Mouse (Mus musculus): ENCODE results near the gene Cul4a. TPM values are rescaled to one million over a fixed set of nuclear protein-coding genes. Genes with fewer than 3 reads are reported as not detected.

The Cul4a gene
- polyA plus RNA-seq, 1 experiment from 2014 or later = 98.9 TPM

DNA sequence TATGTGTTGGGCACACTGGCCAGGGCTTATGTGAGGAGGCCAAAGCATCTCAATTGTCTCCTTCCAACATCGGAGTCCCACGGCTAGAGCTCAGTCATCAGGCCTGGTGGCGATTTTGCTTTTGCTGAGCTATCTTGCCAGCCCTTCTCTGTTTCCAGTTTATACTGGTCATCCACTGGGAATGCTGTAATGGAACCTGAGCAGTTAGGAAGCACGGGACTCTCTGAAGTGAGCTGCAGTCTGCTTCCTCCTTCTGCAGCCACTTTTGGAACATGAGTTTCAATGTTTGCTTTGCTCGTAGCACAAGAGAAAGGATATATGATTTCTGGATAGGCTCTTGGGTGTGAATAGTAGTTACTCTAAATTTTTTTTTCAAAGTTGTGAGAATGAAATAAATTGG is 58.9 kb downstream of the Cul4a start:
- no peak for TF ChIP-seq CTCF (IDR thresholded peaks at IDR 0.05; ENCODE audit: low read depth)
- 80% methylated on average over 5 of the region's 5 CpGs for WGBS
- ATAC-seq (ENCODE audit: insufficient read depth) = no peak

DNA sequence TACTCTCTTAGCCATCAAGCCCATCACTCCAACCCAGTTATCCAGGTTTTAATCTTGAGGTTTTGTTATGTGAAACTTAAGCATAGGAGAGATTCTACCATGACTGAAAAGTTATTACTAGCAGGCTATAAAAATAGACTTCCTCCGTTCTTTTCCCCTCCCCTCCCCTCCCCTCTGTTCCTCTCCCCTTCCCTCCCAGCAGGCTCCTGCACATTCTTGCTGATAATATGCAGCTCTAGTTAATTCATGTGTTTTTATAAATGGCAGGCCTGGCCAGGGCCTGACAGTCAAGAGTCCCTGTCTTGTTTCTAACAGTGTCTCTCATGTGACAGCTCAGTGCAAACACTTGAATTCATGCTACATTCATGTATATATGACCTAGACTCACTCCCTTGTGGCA is 65.1 kb downstream of the Cul4a start:
- no peaks in the 10 kb centered on the region for H3K9me3 ChIP-seq (ENCODE audit: low read depth, low read length)
- ATAC-seq (ENCODE audit: insufficient read depth) (no peak), DNase-seq (no peak)
- H3K36me3 ChIP-seq (ENCODE audit: insufficient read depth) = peaks cover 86% of the 10 kb centered on the region
- TF ChIP-seq CTCF (IDR thresholded peaks at IDR 0.05; ENCODE audit: low read depth) = no peak
- no peak overlapping the region for H3K4me2 ChIP-seq
- H3K4me3 ChIP-seq (ENCODE audit: low read depth, low read length) = no peak overlapping the region
- 57% methylated on average over 1 of the region's 1 CpGs for WGBS
- no peak overlapping the region for H3K9ac ChIP-seq
- H3K27me3 ChIP-seq (ENCODE audit: insufficient read depth, low read length) = no peaks in the 10 kb centered on the region
- no peak overlapping the region for H3K27ac ChIP-seq (ENCODE audit: low read depth)
- no peaks in the 10 kb centered on the region for H3K4me1 ChIP-seq (ENCODE audit: insufficient read depth)

More for the DNA sequence above, 58.9 kb downstream of the Cul4a start:
- H3K4me2 ChIP-seq = no peak overlapping the region
- H3K9ac ChIP-seq = no peak overlapping the region
- H3K9me3 ChIP-seq (ENCODE audit: low read depth, low read length) = no peaks in the 10 kb centered on the region
- H3K36me3 ChIP-seq (ENCODE audit: insufficient read depth) = peaks cover 30% of the 10 kb centered on the region
- no peaks in the 10 kb centered on the region for H3K4me1 ChIP-seq (ENCODE audit: insufficient read depth)
- H3K27me3 ChIP-seq (ENCODE audit: insufficient read depth, low read length) = no peaks in the 10 kb centered on the region
- no peak overlapping the region for H3K27ac ChIP-seq (ENCODE audit: low read depth)
- no peak overlapping the region for H3K4me3 ChIP-seq (ENCODE audit: low read depth, low read length)
- DNase-seq = no peak

DNA sequence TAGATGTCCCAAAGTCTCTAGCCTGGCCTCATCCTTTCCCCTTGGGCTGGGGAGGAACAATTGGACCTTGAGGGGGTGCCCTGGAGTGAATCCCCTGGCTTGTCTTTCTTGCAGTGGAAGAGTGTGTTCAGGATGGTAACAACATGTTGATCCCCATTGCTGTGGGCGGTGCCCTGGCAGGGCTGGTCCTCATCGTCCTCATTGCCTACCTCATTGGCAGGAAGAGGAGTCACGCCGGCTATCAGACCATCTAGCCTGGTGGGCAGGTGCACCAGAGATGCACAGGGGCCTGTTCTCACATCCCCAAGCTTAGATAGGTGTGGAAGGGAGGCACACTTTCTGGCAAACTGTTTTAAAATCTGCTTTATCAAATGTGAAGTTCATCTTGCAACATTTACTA is 68.9 kb downstream of the Cul4a start:
- H3K27ac ChIP-seq (ENCODE audit: low read depth) = no peak overlapping the region
- TF ChIP-seq CTCF (IDR thresholded peaks at IDR 0.05; ENCODE audit: low read depth) = no peak
- H3K36me3 ChIP-seq (ENCODE audit: insufficient read depth) = peaks cover 83% of the 10 kb centered on the region
- no peak for ATAC-seq (ENCODE audit: insufficient read depth)
- no peak overlapping the region for H3K9ac ChIP-seq
- WGBS = 91% methylated on average over 4 of the region's 4 CpGs
- H3K4me1 ChIP-seq (ENCODE audit: insufficient read depth) = no peaks in the 10 kb centered on the region
- H3K27me3 ChIP-seq (ENCODE audit: insufficient read depth, low read length) = no peaks in the 10 kb centered on the region
- no peak for DNase-seq
- no peak overlapping the region for H3K4me3 ChIP-seq (ENCODE audit: low read depth, low read length)
- no peak overlapping the region for H3K4me2 ChIP-seq
- no peaks in the 10 kb centered on the region for H3K9me3 ChIP-seq (ENCODE audit: low read depth, low read length)

DNA sequence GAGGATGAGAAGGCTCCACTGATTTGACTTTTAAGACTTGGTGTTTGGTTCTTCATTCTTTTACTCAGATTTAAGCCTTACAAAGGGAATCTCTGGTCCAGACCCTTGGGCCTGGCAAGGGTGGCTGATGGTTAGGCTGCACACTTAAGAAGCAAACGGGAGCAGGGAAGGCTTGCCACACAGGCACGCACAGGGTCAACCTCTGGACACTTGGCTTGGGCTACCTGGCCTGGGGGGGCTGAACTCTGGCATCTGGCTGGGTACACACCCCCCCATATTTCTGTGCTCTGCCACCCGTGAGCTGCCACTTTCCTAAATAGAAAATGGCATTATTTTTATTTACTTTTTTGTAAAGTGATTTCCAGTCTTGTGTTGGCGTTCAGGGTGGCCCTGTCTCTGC is 69.4 kb downstream of the Cul4a start:
- Histone ChIP-seq H3K9ac (no peak overlapping the region), H3K27ac (ENCODE audit: low read depth) (no peak overlapping the region), H3K36me3 (ENCODE audit: insufficient read depth) (peaks cover 78% of the 10 kb centered on the region), H3K9me3 (ENCODE audit: low read depth, low read length) (no peaks in the 10 kb centered on the region), H3K4me1 (ENCODE audit: insufficient read depth) (no peaks in the 10 kb centered on the region), H3K4me2 (no peak overlapping the region), H3K4me3 (ENCODE audit: low read depth, low read length) (no peak overlapping the region), H3K27me3 (ENCODE audit: insufficient read depth, low read length) (no peaks in the 10 kb centered on the region)
- WGBS = 83% methylated on average over 4 of the region's 4 CpGs
- no peak for TF ChIP-seq CTCF (IDR thresholded peaks at IDR 0.05; ENCODE audit: low read depth)
- ATAC-seq (ENCODE audit: insufficient read depth) (no peak), DNase-seq (no peak)

DNA sequence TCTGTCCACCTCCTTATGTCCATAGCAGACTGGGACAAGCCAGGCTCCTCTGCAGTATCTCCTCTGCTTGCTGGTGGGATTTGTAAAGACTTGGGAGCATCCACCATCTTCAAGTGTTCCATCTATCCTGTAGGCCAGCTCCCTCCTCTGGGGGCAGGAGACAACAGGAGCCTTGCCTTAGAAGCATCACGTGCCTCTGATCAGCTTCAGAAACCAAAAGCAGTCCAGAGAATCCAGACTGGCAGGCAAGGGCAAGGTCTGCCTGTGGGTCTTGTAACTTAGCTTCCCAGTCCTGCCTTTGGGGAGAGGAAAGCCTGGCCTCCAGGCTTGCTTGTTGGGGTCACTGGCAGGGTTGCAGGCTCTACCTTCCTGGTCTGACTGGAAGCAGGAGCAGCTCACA is 70.2 kb downstream of the Cul4a start:
- no peaks in the 10 kb centered on the region for H3K4me1 ChIP-seq (ENCODE audit: insufficient read depth)
- 93% methylated on average over 1 of the region's 1 CpGs for WGBS
- TF ChIP-seq CTCF (IDR thresholded peaks at IDR 0.05; ENCODE audit: low read depth) = no peak

DNA sequence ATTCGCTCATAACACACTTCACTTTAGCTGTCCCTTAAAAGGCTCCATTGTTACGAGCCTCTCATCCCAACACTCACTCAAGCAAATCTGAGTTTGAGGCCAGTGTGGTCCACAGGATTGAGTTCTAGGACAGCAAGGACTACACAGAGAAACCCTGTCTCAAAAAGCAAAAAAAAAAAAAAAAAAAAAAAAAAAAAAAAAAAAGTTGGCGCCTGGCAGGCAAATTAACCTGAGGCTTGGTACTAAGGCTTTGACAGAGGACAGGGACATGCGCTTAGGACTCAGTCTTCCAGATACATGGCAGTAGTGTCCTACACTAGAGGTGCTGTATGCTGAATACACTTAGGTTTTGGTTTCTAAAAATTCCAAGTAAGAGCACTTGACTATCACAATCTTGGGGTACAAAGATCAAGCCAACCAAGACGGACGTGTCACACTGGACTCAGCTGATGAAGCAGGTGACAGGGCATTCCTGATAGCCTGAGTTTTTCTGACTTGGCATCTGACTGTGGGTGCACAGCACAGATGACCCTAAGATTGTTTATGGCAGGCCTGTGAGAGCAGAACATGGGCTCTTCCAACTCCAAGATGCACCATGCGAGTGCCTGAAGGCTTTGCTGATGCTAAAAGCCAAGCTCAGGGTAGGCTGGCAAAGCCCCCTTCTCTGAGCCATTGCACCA is 71.9 kb downstream of the Cul4a start:
- no peak overlapping the region for H3K27ac ChIP-seq (ENCODE audit: low read depth)
- no peaks in the 10 kb centered on the region for H3K9me3 ChIP-seq (ENCODE audit: low read depth, low read length)
- no peak overlapping the region for H3K4me2 ChIP-seq
- DNase-seq = no peak
- no peak overlapping the region for H3K4me3 ChIP-seq (ENCODE audit: low read depth, low read length)
- H3K36me3 ChIP-seq (ENCODE audit: insufficient read depth) = peaks cover 56% of the 10 kb centered on the region
- no peaks in the 10 kb centered on the region for H3K4me1 ChIP-seq (ENCODE audit: insufficient read depth)
- no peak for TF ChIP-seq CTCF (IDR thresholded peaks at IDR 0.05; ENCODE audit: low read depth)
- H3K27me3 ChIP-seq (ENCODE audit: insufficient read depth, low read length) = no peaks in the 10 kb centered on the region
- WGBS = 86% methylated on average over 7 of the region's 7 CpGs
- no peak for ATAC-seq (ENCODE audit: insufficient read depth)
- no peak overlapping the region for H3K9ac ChIP-seq

More for the DNA sequence above, 70.2 kb downstream of the Cul4a start:
- Histone ChIP-seq H3K27me3 (ENCODE audit: insufficient read depth, low read length) (no peaks in the 10 kb centered on the region), H3K9me3 (ENCODE audit: low read depth, low read length) (no peaks in the 10 kb centered on the region), H3K36me3 (ENCODE audit: insufficient read depth) (peaks cover 69% of the 10 kb centered on the region), H3K4me2 (no peak overlapping the region), H3K4me3 (ENCODE audit: low read depth, low read length) (no peak overlapping the region), H3K9ac (no peak overlapping the region), H3K27ac (ENCODE audit: low read depth) (no peak overlapping the region)
- no peak for DNase-seq
- ATAC-seq (ENCODE audit: insufficient read depth) = no peak

DNA sequence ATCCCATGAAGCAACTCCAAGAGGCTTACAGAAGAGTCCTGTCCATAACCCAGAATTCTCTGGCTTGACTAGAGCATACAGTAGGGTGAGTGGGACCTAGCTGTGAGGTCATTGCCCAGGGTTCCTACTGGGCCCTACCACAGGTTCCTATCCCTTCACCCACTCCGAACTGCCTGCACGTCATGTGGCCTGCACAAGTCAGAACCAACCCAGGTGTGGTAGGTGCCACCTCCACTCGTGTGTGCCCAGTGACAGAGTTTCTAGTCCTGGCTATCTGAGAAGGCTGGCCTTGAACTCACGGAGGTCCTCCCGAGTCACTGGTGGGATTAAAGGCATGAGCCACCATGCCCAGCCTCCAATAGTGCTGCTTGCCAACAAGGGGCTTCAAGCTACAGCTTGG is 72.7 kb downstream of the Cul4a start:
- ATAC-seq (ENCODE audit: insufficient read depth) (no peak), DNase-seq (no peak)
- H3K9me3 ChIP-seq (ENCODE audit: low read depth, low read length) = no peaks in the 10 kb centered on the region
- no peaks in the 10 kb centered on the region for H3K27me3 ChIP-seq (ENCODE audit: insufficient read depth, low read length)
- H3K36me3 ChIP-seq (ENCODE audit: insufficient read depth) = peaks cover 48% of the 10 kb centered on the region
- no peak overlapping the region for H3K27ac ChIP-seq (ENCODE audit: low read depth)
- no peak for TF ChIP-seq CTCF (IDR thresholded peaks at IDR 0.05; ENCODE audit: low read depth)
- no peak overlapping the region for H3K9ac ChIP-seq
- 91% methylated on average over 5 of the region's 5 CpGs for WGBS
- no peaks in the 10 kb centered on the region for H3K4me1 ChIP-seq (ENCODE audit: insufficient read depth)
- no peak overlapping the region for H3K4me2 ChIP-seq
- H3K4me3 ChIP-seq (ENCODE audit: low read depth, low read length) = no peak overlapping the region
